Mouse (Mus musculus) lung, adult 2 months (tissue): ENCODE results near the gene Prss58.

Source experiments
- CTCF ChIP-seq: fragments of 200-500 bp; IDR thresholded peaks from 2 replicates; pipeline ENCODE4 v1.5.1; 2011; ENCODE audit warnings: mild to moderate bottlenecking, low read length, control low read depth; ENCODE audit not compliant: insufficient read depth
- POLR2A ChIP-seq: fragments of 200-500 bp; IDR thresholded peaks from 2 replicates; pipeline ENCODE4 v1.6.1; 2011; ENCODE audit warnings: low read depth, mild to moderate bottlenecking, control low read depth, low read length, borderline replicate concordance; ENCODE audit errors: extremely low read depth

- no peak for TF ChIP-seq CTCF
- no peak for TF ChIP-seq POLR2A
These were observed 8.4 kb downstream of the Prss58 start for GRCm38 (mm10) chr6:40891754-40892153.
